Mouse (Mus musculus) left cerebral cortex, postnatal 10 days (tissue): ENCODE measurements at regions not wholly inside any gene's neighbourhood (a gene's known extent, or its start where the extent isn't known, plus 50 kb on each side); places are given as distances from the start of the nearest gene placed in this dataset.

Experiments used
- DNase-seq, 2 experiments: peaks; one replicate each; pipeline ENCODE4 v3.0.0; 2021 to 2022; ENCODE audit warnings: low spot score in 2 of 2, mixed read lengths in 1 of 2; ENCODE audit errors: extremely low spot score in 1 of 2
- intact Hi-C: fragments of 180-260 bp; cut with DNase I; formaldehyde crosslinking; loops from one replicate; pipeline ENCODE4 v1.15.1; 2025

DNA sequence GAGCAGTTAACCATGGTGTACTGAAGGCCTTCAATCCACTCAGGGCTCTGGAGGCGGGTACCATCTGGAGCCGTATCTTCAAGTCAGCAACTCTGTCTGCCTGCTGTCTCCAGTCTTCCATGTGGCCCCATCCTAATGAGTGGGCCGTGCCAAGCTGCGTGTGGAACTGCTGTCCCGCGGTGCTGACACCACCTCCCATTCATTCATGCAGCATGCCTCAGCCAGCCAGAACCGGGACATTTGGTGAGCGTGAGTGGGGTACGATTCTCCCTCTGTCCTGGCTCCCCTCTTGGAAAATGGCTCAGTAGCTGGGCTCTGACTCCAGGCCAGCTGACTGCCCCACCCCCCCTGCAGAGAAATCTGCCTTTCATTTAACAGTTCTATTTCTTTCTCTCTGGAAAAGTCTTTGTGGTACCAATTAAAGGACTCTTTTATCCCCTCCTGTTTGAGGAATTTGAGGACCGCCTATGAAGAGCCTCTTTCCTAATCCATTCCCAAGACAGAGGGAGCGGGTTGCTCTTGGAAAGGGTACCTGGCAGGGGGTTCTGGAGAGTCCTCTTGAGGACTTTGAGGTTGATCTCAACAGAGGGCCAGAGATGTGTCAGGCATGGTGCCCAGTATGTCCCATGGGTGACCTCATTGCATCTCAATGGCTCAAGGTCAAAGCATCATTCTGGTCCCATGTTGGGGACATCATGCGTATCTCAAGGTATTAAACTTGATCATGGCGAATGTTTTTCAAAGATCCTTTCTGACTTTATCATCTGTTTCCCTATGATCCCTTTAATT is 55.5 kb upstream of the Brd7 start:
- DNase-seq = peak; percentile 56
- intact Hi-C loops = no loop called here

DNA sequence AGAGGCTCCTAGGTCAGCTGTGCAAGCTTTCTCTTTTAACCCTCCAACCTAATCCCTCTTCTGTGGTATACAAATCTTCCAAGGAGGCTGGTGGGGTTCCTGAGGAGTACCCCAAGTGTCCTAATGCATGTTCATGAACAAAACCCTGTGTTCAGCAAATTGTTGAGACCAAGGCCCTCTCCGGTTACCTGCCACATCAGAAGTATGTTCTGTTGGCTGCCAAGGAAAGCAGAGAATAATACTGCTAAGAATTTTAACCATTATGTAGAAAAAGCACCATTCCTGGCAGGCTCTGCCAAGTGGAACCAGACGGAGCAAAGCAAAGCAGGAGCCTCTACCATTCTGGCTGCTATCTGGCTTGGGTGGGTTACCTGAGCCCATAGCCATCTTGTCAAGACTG is 61.3 kb upstream of the Brd7 start:
- no peak for DNase-seq
- intact Hi-C loops = no loop called here

- intact Hi-C loops = no loop called here
- DNase-seq = no peak
These were observed 66.6 kb upstream of the Brd7 start for GRCm38 (mm10) chr8:88428560-88428959.

GRCm38 (mm10) chr8:88431389-88431788 is 69.4 kb upstream of the Brd7 start:
- intact Hi-C loops = no loop called here
- DNase-seq = no peak

DNA sequence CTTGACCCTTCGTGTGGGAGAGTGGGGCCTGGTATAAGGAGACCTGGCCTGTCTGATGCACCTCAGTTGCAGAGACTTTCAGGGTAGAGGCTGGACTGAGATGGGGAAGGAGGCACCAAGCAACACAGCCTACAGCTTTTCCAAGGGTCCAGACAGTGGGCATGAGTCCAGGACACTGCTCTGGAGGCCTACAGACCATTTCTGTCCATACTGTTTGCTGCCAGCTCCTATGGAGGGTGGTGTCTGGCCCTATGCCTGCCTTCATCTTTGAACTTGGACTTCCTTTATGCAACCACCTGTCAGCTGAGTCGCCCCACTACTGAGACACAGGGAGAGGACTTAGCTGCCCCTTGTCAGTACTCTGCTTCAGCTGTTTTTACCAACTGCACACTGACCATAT is 73.7 kb upstream of the Brd7 start:
- intact Hi-C loops = no loop called here
- DNase-seq = no peak

DNA sequence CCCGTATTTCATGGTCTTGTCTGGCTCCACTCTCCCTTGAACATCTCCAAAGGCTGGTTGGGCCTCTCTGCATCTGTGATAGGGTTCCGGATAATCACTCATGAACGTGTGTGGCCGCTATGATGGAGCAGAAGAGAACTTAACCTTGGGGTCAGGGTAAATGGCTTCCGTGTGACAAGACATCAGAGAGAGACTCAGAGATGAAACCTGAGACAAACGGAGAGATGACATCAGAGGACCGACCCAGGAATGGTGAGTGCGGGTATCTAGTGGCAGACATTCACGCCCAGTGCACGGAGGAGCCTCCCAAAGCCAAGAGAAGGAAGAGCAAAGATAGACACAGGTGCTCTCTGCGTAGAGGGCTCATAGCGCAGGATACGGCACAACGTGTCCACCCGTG is 78.2 kb upstream of the Brd7 start:
- no peak for DNase-seq

GRCm38 (mm10) chr8:88443397-88443796 is 77.8 kb upstream of the Nkd1 start:
- DNase-seq = no peak
- intact Hi-C loops = no loop called here

More for the DNA sequence above, 78.2 kb upstream of the Brd7 start:
- intact Hi-C loops = no loop called here

DNA sequence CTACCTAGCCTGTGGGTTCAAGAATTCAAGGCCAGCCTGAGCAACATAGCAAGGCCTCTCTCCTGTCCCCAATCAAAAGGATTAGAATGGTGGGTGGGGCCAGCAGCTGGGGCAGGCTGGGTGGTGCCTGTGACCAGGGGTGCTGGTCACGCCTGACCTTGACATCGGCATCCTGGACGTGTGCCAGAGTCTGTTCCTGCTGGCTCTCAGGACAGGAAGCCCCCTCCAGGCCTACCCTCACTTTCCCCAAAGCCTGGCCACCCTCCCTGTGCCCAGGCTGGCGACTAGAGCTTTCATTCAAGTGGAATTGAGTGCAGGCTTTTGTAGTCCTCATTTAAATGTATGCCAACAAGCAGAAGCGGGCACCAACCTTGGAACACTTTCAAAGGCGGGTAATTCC is 73.7 kb upstream of the Nkd1 start:
- intact Hi-C loops = no loop called here
- peak; percentile 38 to 76 for DNase-seq

DNA sequence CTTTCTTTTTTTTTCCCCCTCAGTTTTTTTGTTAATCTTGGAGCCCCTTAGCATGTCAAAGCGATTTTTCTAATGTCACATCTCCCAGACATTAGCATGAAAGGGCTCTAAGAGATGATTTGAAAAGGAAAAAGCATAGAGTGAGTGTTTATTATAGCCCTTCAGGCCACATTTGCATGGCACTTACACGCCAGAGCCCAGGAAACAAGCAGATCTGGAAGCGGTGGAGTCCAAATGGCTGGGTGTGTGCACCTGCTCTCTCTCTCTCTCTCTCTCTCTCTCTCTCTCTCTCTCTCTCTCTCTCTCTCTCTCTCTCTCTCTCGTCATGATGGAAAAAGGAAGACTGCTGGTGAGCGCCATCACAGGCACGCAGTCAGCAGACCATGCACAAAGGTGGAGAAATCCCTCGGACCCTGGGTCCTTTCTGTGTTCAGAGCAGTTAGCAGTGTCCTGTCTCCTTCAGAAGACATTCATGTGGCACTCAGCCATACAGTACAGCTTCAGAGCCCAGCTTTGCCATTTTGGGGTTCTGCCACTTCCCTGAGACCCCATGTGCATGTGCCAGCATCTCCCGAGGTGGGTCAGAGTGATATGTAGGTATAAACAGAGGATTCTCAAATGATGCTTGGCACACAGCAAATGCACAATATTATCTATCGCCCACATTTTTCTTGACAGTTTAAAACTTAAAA is 73.2 kb upstream of the Nkd1 start:
- no peak for DNase-seq
- intact Hi-C loops = no loop called here

DNA sequence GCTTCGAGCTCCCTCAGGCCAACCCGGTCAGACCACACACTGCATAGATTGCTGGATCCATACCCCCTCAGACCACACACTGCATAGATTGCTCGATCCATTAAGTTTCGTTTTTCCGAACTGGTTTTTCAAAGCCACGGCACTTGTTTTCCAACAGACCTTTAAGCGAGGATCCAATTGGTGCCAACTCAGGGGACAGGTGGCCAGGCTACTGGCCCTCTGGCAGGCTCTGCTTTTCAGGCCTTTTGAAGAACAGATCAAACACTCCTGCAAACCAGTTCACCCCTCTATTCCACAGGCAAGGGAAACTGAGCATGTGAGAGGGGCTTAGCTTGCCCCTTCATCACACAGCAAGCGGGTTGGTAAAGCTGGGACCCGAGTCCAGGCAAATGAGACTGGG is 72.2 kb upstream of the Nkd1 start:
- intact Hi-C loops = no loop called here
- no peak for DNase-seq

DNA sequence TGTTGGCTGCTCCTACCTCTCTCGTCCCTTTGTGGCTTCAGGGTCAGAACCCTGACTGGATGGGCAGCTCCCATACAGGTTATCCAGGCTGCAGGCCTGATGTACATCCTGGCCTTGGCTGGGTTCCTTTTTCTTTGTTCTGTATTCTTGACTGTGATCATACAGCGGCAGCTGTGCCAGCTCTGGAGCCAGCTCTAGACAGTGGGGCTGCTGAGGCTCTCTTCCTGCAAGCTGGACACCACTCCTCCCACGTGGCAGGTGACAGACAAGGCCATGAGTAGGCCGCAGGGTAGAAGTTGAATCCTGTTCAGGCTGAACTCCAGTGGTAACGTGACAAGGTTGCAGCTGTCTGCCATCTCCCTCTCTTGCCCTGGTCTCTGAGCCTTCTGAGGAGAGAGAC is 71.6 kb upstream of the Nkd1 start:
- intact Hi-C loops = no loop called here
- no peak for DNase-seq

GRCm38 (mm10) chr8:88450864-88451657 is 70.1 kb upstream of the Nkd1 start:
- intact Hi-C loops = loop anchor here (5.0 kb wide), 1 partner anchor 71 kb away; the partner anchor contains the start of gene Nkd1
- DNase-seq = peak in 1 of 2 experiments; percentile 68

- no peak for DNase-seq
- intact Hi-C loops = loop anchor here (5.0 kb wide), 1 partner anchor 70 kb away; the partner anchor contains the start of gene Nkd1
These were observed 69.3 kb upstream of the Nkd1 start for GRCm38 (mm10) chr8:88451658-88452500.

DNA sequence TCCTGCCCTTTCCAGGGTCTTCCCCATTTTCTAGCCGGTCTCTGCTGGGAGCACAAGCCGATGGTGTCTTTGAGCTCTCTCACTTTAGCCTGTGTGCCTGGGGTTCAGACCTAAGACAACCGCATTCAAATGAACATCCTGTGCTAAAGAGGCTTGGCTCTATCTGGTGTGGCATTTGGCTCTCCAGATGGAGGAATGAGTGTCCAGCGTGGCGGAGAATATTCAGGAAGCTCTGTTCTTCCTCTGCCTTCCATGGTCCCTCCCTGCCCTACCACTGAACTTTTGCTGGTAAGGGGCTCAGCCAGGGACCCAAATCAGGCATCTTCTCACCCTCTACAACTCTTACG is 68.7 kb upstream of the Nkd1 start:
- intact Hi-C loops = loop anchor here (5.0 kb wide), 1 partner anchor 70 kb away; the partner anchor contains the start of gene Nkd1
- DNase-seq = no peak

DNA sequence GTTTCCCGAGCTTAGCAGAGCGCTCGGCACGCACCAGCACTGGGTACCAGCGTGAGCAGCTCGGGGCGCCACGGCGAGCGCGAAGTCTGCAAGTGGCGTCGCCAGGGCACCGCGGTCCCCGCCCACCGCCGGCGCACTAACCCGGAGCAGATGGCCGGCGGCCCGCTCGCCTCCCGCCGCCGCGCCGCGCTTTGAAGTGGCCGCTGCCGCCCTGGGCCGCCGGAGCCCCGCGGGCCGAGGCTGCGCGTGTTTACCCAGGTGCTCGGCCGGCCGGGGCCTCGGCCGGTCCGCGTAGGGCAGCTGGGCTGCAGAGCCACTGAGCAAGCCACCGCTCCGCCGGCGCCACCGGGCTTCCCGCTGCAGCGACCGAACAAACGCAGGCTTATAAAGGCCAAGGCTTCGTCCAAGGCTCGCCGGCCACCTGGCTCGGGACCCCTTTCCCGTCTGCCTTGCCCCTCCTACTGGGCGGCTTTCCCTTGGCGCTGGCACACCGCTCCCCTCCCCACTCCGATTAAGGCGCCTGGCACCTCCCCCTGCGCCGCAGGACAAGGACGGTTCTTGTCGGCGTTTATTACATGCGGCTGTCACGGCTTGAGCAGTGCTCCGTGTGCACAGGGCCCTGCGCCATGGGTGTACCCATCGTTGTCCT is 67.0 kb upstream of the Nkd1 start:
- intact Hi-C loops = loop anchor here (5.0 kb wide), 1 partner anchor 68 kb away; the partner anchor contains the start of gene Nkd1
- peak; percentile 42 to 93 for DNase-seq

DNA sequence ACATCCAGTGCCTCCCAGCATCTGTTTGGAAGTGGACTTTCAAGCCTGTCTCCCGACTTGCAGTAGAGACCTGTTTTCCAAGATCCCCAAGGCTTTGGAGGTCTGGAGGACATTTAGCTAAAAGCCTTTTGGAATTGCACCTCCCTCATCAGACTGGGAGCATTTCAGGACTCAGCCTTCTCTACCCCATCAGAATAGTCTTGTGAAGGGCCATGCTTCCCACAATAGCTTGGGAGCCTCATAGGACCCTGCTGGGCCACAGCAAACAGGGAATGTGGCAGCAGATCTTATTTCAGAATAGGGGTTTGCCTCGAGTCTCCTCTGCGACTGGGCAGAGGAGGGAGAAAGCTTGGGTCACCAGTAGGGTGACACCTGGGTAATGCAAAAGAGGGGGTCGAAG is 66.2 kb upstream of the Nkd1 start:
- DNase-seq = no peak
- intact Hi-C loops = loop anchor here (5.0 kb wide), 1 partner anchor 67 kb away; the partner anchor contains the start of gene Nkd1

GRCm38 (mm10) chr8:88455434-88456020 is 65.6 kb upstream of the Nkd1 start:
- DNase-seq = peak in 1 of 2 experiments; percentile 74
- intact Hi-C loops = no loop called here

- intact Hi-C loops = no loop called here
- DNase-seq = no peak
These were observed 62.0 kb upstream of the Nkd1 start for GRCm38 (mm10) chr8:88459197-88459596.
